Mouse (Mus musculus) lung, postnatal 0 days (tissue): Measurements from ENCODE around the gene Flii.

Source experiments
- CTCF ChIP-seq: IDR thresholded peaks from 2 replicates; pipeline ENCODE4 v1.5.1; 2016; ENCODE audit warnings: antibody characterized with exemption, mild to moderate bottlenecking
- EP300 ChIP-seq: IDR thresholded peaks from 2 replicates; pipeline ENCODE4 v1.6.1; 2016; ENCODE audit warnings: antibody characterized with exemption, mild to moderate bottlenecking, control low read depth

GRCm38 (mm10) chr11:60774841-60775240 is 47.8 kb upstream of the Flii start:
- no peak for TF ChIP-seq CTCF
- TF ChIP-seq EP300, result no peak
